Mouse (Mus musculus): ENCODE data around the gene Atp5l.
"Not testable (repeated sequence)": the region's sequence is repeated elsewhere in the genome, so short reads cannot be mapped to it uniquely, and the experiment has no call there.

Gene Atp5l

GRCm38 (mm10) chr9:44920374-44921122, at the start of gene Atp5l:
Gene Atp5l (minus strand): TSS chr9:44920742.
- peak; percentile 88 for DNase-seq

- DNase-seq: no peak
These were observed 48.9 kb upstream of the Atp5l start for GRCm38 (mm10) chr9:44969450-44969849.

GRCm38 (mm10) chr9:44967763-44968162, 47.2 kb upstream of the Atp5l start:
- not testable (repeated sequence) for DNase-seq

- DNase-seq: peak; percentile 87
These were observed 46.3 kb upstream of the Atp5l start for GRCm38 (mm10) chr9:44966815-44967242.

GRCm38 (mm10) chr9:44965833-44966466, 45.4 kb upstream of the Atp5l start:
- no peak for DNase-seq

- DNase-seq: peak; percentile 100
These were observed 44.7 kb upstream of the Atp5l start, which contains the start of gene Ube4a for GRCm38 (mm10) chr9:44965126-44965832. Gene Ube4a (minus strand): TSS chr9:44965600.

- no peak for DNase-seq
These were observed 33.9 kb upstream of the Atp5l start for GRCm38 (mm10) chr9:44954432-44954831.

GRCm38 (mm10) chr9:44947836-44948235, 27.3 kb upstream of the Atp5l start:
- no peak for DNase-seq

GRCm38 (mm10) chr9:44946185-44946695, 25.7 kb upstream of the Atp5l start:
- no peak for DNase-seq

GRCm38 (mm10) chr9:44942421-44942820, 21.9 kb upstream of the Atp5l start:
- peak; percentile 14 for DNase-seq

- no peak for DNase-seq
These were observed 21.2 kb upstream of the Atp5l start for GRCm38 (mm10) chr9:44941756-44942155.

GRCm38 (mm10) chr9:44921543-44921942, 1.0 kb upstream of the Atp5l start:
- DNase-seq: no peak

- no peak for DNase-seq
These were observed 554 bp upstream of the Atp5l start for GRCm38 (mm10) chr9:44921123-44921468.

GRCm38 (mm10) chr9:44919606-44920005, 936 bp downstream of the Atp5l start:
- no peak for DNase-seq

- peak; percentile 49 for DNase-seq
These were observed 4.3 kb downstream of the Atp5l start for GRCm38 (mm10) chr9:44916196-44916595.

GRCm38 (mm10) chr9:44914706-44915105, 5.8 kb downstream of the Atp5l start:
- no peak for DNase-seq

GRCm38 (mm10) chr9:44911365-44911764, 9.2 kb downstream of the Atp5l start:
- no peak for DNase-seq

- no peak for DNase-seq
These were observed 14.9 kb downstream of the Atp5l start for GRCm38 (mm10) chr9:44905620-44906019.

- DNase-seq: no peak
These were observed 15.6 kb downstream of the Atp5l start for GRCm38 (mm10) chr9:44904964-44905363.

GRCm38 (mm10) chr9:44903856-44904255, 16.7 kb downstream of the Atp5l start:
- DNase-seq: no peak

- no peak for DNase-seq
These were observed 20.1 kb downstream of the Atp5l start for GRCm38 (mm10) chr9:44900402-44900801.

- no peak for DNase-seq
These were observed 20.8 kb downstream of the Atp5l start for GRCm38 (mm10) chr9:44899716-44900115.

GRCm38 (mm10) chr9:44897024-44897423, 23.5 kb downstream of the Atp5l start:
- no peak for DNase-seq

GRCm38 (mm10) chr9:44892664-44893063, 27.9 kb downstream of the Atp5l start:
- DNase-seq: no peak
